Mouse (Mus musculus) liver, postnatal 0 days (tissue): Measurements from ENCODE around the gene Aox1. TPM values are rescaled to one million over a fixed set of nuclear protein-coding genes. Genes with fewer than 3 reads are reported as not detected.

Source experiments
- ATAC-seq: fragments of 200-750 bp; cut with Nextera tagmentation; 2 replicates; pipeline ENCODE4 v1.8.0; 2017; ENCODE audit warnings: mild to moderate bottlenecking, moderate library complexity
- DNase-seq: peaks from one replicate; pipeline ENCODE4 v3.0.0-alpha.2; 2016
- H3K27ac ChIP-seq: fragments of 300-500 bp; sonication (generic); 2 replicates; pipeline ENCODE4 v1.5.1; 2014; ENCODE audit warnings: antibody characterized with exemption, moderate library complexity, mild to moderate bottlenecking, low read depth
- H3K27me3 ChIP-seq: fragments of 300-500 bp; sonication (generic); 2 replicates; pipeline ENCODE4 v1.6.1; 2014; ENCODE audit warnings: low read length, control low read depth, mixed read lengths; ENCODE audit not compliant: insufficient read depth
- H3K36me3 ChIP-seq: fragments of 300-500 bp; sonication (generic); replicated peaks from 2 replicates; pipeline ENCODE4 v1.6.1; 2014; ENCODE audit warnings: mild to moderate bottlenecking, control low read depth, low read length, moderate library complexity, mixed read lengths; ENCODE audit not compliant: insufficient read depth
- H3K4me1 ChIP-seq: fragments of 300-500 bp; sonication (generic); 2 replicates; pipeline ENCODE4 v1.6.1; 2014; ENCODE audit warnings: antibody characterized with exemption, mild to moderate bottlenecking, control low read depth; ENCODE audit not compliant: insufficient read depth
- H3K4me2 ChIP-seq: fragments of 300-500 bp; sonication (generic); 2 replicates; pipeline ENCODE4 v1.6.1; 2014; ENCODE audit warnings: low read depth, mild to moderate bottlenecking, low read length, moderate library complexity, mixed read lengths
- H3K4me3 ChIP-seq: fragments of 300-500 bp; sonication (generic); 2 replicates; pipeline ENCODE4 v1.5.1; 2014; ENCODE audit warnings: low read depth, low read length
- H3K9ac ChIP-seq: fragments of 300-500 bp; sonication (generic); replicated peaks from 2 replicates; pipeline ENCODE4 v1.6.1; 2014; ENCODE audit warnings: mild to moderate bottlenecking, moderate library complexity
- H3K9me3 ChIP-seq: fragments of 300-500 bp; sonication (generic); 2 replicates; pipeline ENCODE4 v1.6.1; 2016; ENCODE audit warnings: mild to moderate bottlenecking, control low read depth, low read length, mixed read lengths
- CTCF ChIP-seq: sonication (generic); IDR thresholded peaks from 2 replicates; pipeline ENCODE4 v1.5.1; 2016; ENCODE audit warnings: antibody characterized with exemption, low read depth
- EP300 ChIP-seq: IDR thresholded peaks from 2 replicates; pipeline ENCODE4 v1.6.1; 2016; ENCODE audit warnings: antibody characterized with exemption, low read depth, mild to moderate bottlenecking
- WGBS: fragments of 180-500 bp; shearing (Covaris S2); extraction: QIAGEN DNeasy Blood & Tissue Kit; methylation state at CpG from one replicate; pipeline ENCODE4 v1.1.7; 2014; ENCODE audit not compliant: insufficient replicate concordance; 5-methylcytosine and 5-hydroxymethylcytosine counted together
- polyA plus RNA-seq: library from polyadenylated mRNA; unstranded; fragments of >200 nt; fragmentation: Nextera tagmentation; extraction: Ambion mirVana; gene quantifications from 2 replicates; pipeline ENCODE4 v1.2.1, GENCODE M21; 2015

The Aox1 gene
- polyA plus RNA-seq, 1 experiment from 2014 or later = 0.42 TPM

- Histone ChIP-seq H3K27ac (no peak overlapping the region), H3K9me3 (no peaks in the 10 kb centered on the region), H3K4me1 (no peaks in the 10 kb centered on the region), H3K27me3 (no peaks in the 10 kb centered on the region), H3K4me3 (no peak overlapping the region), H3K36me3 (no peaks in the 10 kb centered on the region), H3K9ac (no peak overlapping the region), H3K4me2 (no peak overlapping the region)
- ATAC-seq (no peak), DNase-seq (no peak)
- 86% methylated on average over 4 of the region's 4 CpGs for WGBS
- TF ChIP-seq CTCF = no peak
- TF ChIP-seq EP300 = no peak
Measured at GRCm38 (mm10) chr1:58058846-58059245, 29.1 kb downstream of the Aox1 start.

- no peak for ATAC-seq
- DNase-seq = no peak
- no peak overlapping the region for H3K4me3 ChIP-seq
- TF ChIP-seq EP300 (no peak), CTCF (no peak)
- H3K36me3 ChIP-seq = no peaks in the 10 kb centered on the region
- no peaks in the 10 kb centered on the region for H3K27me3 ChIP-seq
- no peaks in the 10 kb centered on the region for H3K4me1 ChIP-seq
- H3K4me2 ChIP-seq = no peak overlapping the region
- no peaks in the 10 kb centered on the region for H3K9me3 ChIP-seq
- H3K9ac ChIP-seq = no peak overlapping the region
- 85% methylated on average over 7 of the region's 7 CpGs for WGBS
- H3K27ac ChIP-seq = no peak overlapping the region
Measured at GRCm38 (mm10) chr1:58062131-58062530, 32.4 kb downstream of the Aox1 start.

GRCm38 (mm10) chr1:58065151-58065550 lies 35.4 kb downstream of the Aox1 start:
- TF ChIP-seq CTCF (no peak), EP300 (no peak)
- Histone ChIP-seq H3K4me3 (no peak overlapping the region), H3K27me3 (no peaks in the 10 kb centered on the region), H3K9me3 (no peaks in the 10 kb centered on the region), H3K27ac (no peak overlapping the region), H3K4me1 (no peaks in the 10 kb centered on the region), H3K9ac (no peak overlapping the region), H3K4me2 (no peak overlapping the region), H3K36me3 (no peaks in the 10 kb centered on the region)
- DNase-seq = no peak
- no peak for ATAC-seq
- 82% methylated on average over 5 of the region's 5 CpGs for WGBS

- H3K4me3 ChIP-seq = no peak overlapping the region
- no peak overlapping the region for H3K4me2 ChIP-seq
- no peak for ATAC-seq
- no peaks in the 10 kb centered on the region for H3K36me3 ChIP-seq
- TF ChIP-seq EP300 (no peak), CTCF (no peak)
- H3K9me3 ChIP-seq = no peaks in the 10 kb centered on the region
- no peak overlapping the region for H3K27ac ChIP-seq
- 70% methylated on average over 3 of the region's 3 CpGs for WGBS
- no peaks in the 10 kb centered on the region for H3K4me1 ChIP-seq
- no peak for DNase-seq
- H3K9ac ChIP-seq = no peak overlapping the region
- no peaks in the 10 kb centered on the region for H3K27me3 ChIP-seq
Measured at GRCm38 (mm10) chr1:58065606-58066005, 35.9 kb downstream of the Aox1 start.

GRCm38 (mm10) chr1:58069181-58069580 lies 39.5 kb downstream of the Aox1 start:
- H3K4me2 ChIP-seq = no peak overlapping the region
- no peak for ATAC-seq
- no peak overlapping the region for H3K9ac ChIP-seq
- H3K27me3 ChIP-seq = no peaks in the 10 kb centered on the region
- H3K4me3 ChIP-seq = no peak overlapping the region
- no peak for DNase-seq
- 0 out of 2 replicates have a peak, but pooled peaks cover 3% of the 10 kb centered on the region for H3K4me1 ChIP-seq
- 80% methylated on average over 6 of the region's 6 CpGs for WGBS
- H3K27ac ChIP-seq = no peak overlapping the region
- H3K36me3 ChIP-seq = no peaks in the 10 kb centered on the region
- H3K9me3 ChIP-seq = no peaks in the 10 kb centered on the region
- TF ChIP-seq EP300 (no peak), CTCF (no peak)

GRCm38 (mm10) chr1:58070091-58070490 lies 40.4 kb downstream of the Aox1 start:
- Histone ChIP-seq H3K27me3 (no peaks in the 10 kb centered on the region), H3K9ac (no peak overlapping the region), H3K4me3 (no peak overlapping the region), H3K27ac (no peak overlapping the region), H3K4me2 (no peak overlapping the region), H3K36me3 (no peaks in the 10 kb centered on the region), H3K4me1 (0 out of 2 replicates have a peak, but pooled peaks cover 3% of the 10 kb centered on the region), H3K9me3 (no peaks in the 10 kb centered on the region)
- WGBS = 84% methylated on average over 11 of the region's 11 CpGs
- ATAC-seq (no peak), DNase-seq (no peak)
- TF ChIP-seq CTCF = no peak
- TF ChIP-seq EP300 = no peak

- Histone ChIP-seq H3K9me3 (no peaks in the 10 kb centered on the region), H3K27ac (no peak overlapping the region), H3K4me2 (no peak overlapping the region), H3K4me3 (no peak overlapping the region), H3K27me3 (no peaks in the 10 kb centered on the region), H3K36me3 (no peaks in the 10 kb centered on the region), H3K9ac (no peak overlapping the region), H3K4me1 (0 out of 2 replicates have a peak, but pooled peaks cover 3% of the 10 kb centered on the region)
- no peak for ATAC-seq
- TF ChIP-seq CTCF (no peak), EP300 (no peak)
- DNase-seq = no peak
- 71% methylated on average over 9 of the region's 9 CpGs for WGBS
Measured at GRCm38 (mm10) chr1:58071006-58071405, 41.3 kb downstream of the Aox1 start.
